Mouse (Mus musculus): ENCODE measurements around the gene Tob1.

DNA sequence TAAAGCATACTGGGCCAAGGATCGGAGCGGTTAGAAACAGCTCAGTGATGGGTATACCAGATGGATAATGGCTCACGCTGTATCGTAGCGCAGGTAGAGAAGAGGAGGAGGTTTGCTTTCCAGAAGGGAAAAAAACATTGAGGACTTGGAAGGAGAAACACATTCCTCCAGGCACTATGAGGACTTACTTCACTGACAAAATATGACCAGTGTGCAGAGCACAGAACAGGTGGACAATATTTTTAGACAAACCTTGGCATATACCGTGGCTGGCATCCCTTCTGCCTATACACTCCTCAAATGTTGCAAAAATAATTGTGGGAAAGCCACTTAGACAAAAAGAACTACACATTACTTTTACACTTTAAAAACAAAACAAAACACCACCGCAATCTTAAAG lies 10.0 kb downstream of the Tob1 start:
- TF ChIP-seq TAL1 (IDR thresholded peaks at IDR 0.05; ENCODE audit: low read length): no peak
- TF ChIP-seq GATA1 (IDR thresholded peaks at IDR 0.05; ENCODE audit: low read length): no peak
